Comparison of ENCODE assay signal across 9 mouse cellular contexts in the genomic region with DNA sequence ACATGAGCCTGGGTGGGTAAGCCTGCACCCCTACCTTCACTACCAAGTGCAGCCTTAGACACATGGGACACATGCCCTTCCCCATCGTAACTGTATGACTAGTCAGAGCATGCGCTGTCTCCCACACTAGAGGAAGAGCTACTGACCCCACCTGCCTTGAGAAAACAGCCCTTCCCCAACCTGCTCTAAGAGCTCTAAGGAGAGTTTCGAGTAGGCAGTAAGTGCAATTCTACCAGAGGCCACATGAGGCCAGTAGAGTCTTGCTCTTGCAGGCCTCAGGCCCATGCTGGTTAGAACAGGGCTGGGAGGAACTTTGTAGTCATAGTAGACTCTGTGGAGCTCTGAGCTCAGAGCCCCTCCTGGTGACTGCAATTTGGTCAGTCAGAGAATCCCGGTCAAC. TPM values are rescaled to one million over a fixed set of nuclear protein-coding genes. Genes with fewer than 3 reads are reported as not detected.
A peak's percentile ranks its signal among the peaks of the same experiment; 100 is the strongest.
DNase-seq lines count a peak whose midpoint lies in the region; ATAC-seq and TF ChIP-seq lines count a peak whose summit lies in the region.
"Had no signal": no experiment of that assay in that cellular context is flagged by ENCODE, and none has a peak within 500 bp of the region (broad histone marks: within the 10 kb centered on the region; RNA-seq: fewer than 3 reads in every experiment).

No protein-coding gene starts in this region.

- DNase-seq in ovary, postnatal 10 days (ENCODE audit: low spot score) = peak; percentile 14
- no peak for DNase-seq in ovary, adult 18-20 months (ENCODE audit: low spot score)
- DNase-seq in cerebellum, postnatal 4 days (ENCODE audit: low spot score in 2 of 2) = peak; percentile 57 to 68
- DNase-seq in heart, adult 2 months = peak; percentile 59 to 65
- DNase-seq in kidney, adult 2 months = peak; percentile 74
- DNase-seq in limb, embryonic 14.5 days (ENCODE audit: low spot score) = peak; percentile 79
- peak; percentile 79 for DNase-seq in midbrain, embryonic 14.5 days
- DNase-seq in spleen, postnatal 4 days (ENCODE audit: low spot score in 2 of 2) = peak; percentile 74 to 85

- peak; percentile 79 for TF ChIP-seq CTCF in heart, adult 2 months (IDR thresholded peaks at IDR 0.05)
- peak; percentile 79 for TF ChIP-seq CTCF in kidney, adult 2 months (conservative IDR thresholded peaks at IDR 0.05; ENCODE audit: insufficient read depth, insufficient read length, low read depth, low read length)

- H3K27ac ChIP-seq in heart, adult 2 months = no peak overlapping the region
- H3K27ac ChIP-seq in kidney, adult 2 months (ENCODE audit: insufficient read depth, low read depth, low read length) = no peak overlapping the region
- no peak overlapping the region for H3K27ac ChIP-seq in limb, embryonic 14.5 days (replicated peaks; ENCODE audit: low read depth, low read length)
- no peak overlapping the region for H3K27ac ChIP-seq in midbrain, embryonic 14.5 days (replicated peaks; ENCODE audit: low read depth, low read length)
- H3K27ac ChIP-seq: embryonic facial prominence, embryonic 12.5 days had no signal

- no peak for TF ChIP-seq POLR2A in heart, adult 2 months (IDR thresholded peaks at IDR 0.05; ENCODE audit: insufficient read depth, low read depth, low read length)
- no peak for TF ChIP-seq POLR2A in kidney, adult 2 months (IDR thresholded peaks at IDR 0.05; ENCODE audit: low read depth, low read length)
- TF ChIP-seq POLR2A in limb, embryonic 14.5 days (IDR thresholded peaks at IDR 0.05; ENCODE audit: borderline replicate concordance, extremely low read depth, insufficient read depth, insufficient read length) = no peak

- no peak overlapping the region for H3K4me2 ChIP-seq in limb, embryonic 14.5 days (replicated peaks; ENCODE audit: low read depth, low read length, severe bottlenecking)
- H3K4me2 ChIP-seq in midbrain, embryonic 14.5 days (ENCODE audit: low read length) = no peak overlapping the region
- H3K4me2 ChIP-seq: embryonic facial prominence, embryonic 12.5 days had no signal

- no peak overlapping the region for H3K9ac ChIP-seq in heart, adult 2 months (ENCODE audit: low read depth, low read length)
- H3K9ac ChIP-seq in limb, embryonic 14.5 days (ENCODE audit: low read depth, low read length, severe bottlenecking) = no peak overlapping the region
- no peak overlapping the region for H3K9ac ChIP-seq in midbrain, embryonic 14.5 days (replicated peaks; ENCODE audit: low read length)
- H3K9ac ChIP-seq: embryonic facial prominence, embryonic 12.5 days had no signal

- no peaks in the 10 kb centered on the region for H3K9me3 ChIP-seq in limb, embryonic 14.5 days (ENCODE audit: control insufficient read depth, low read length)
- H3K9me3 ChIP-seq in midbrain, embryonic 14.5 days (ENCODE audit: control insufficient read depth, low read length) = no peaks in the 10 kb centered on the region
- H3K9me3 ChIP-seq: embryonic facial prominence, embryonic 12.5 days had no signal

- intact Hi-C loops in heart, adult 2 months (cut with DNase I) = loop anchor here (5.0 kb wide), 1 partner anchor 267 kb away; a partner anchor contains a TSS

- no peaks in the 10 kb centered on the region for H3K36me3 ChIP-seq in heart, adult 2 months (ENCODE audit: control insufficient read depth, insufficient read depth, low read length)
- no peaks in the 10 kb centered on the region for H3K36me3 ChIP-seq in kidney, adult 2 months (ENCODE audit: control insufficient read depth, insufficient read depth, low read length)
- no peaks in the 10 kb centered on the region for H3K36me3 ChIP-seq in limb, embryonic 14.5 days (ENCODE audit: control insufficient read depth, insufficient read depth, low read length)
- H3K36me3 ChIP-seq in midbrain, embryonic 14.5 days (ENCODE audit: control insufficient read depth, insufficient read depth, low read length) = no peaks in the 10 kb centered on the region
- H3K36me3 ChIP-seq: embryonic facial prominence, embryonic 12.5 days had no signal

- peaks cover 1% of the 10 kb centered on the region; the same call in 1 of the 2 replicates for H3K4me1 ChIP-seq in heart, adult 2 months (ENCODE audit: control insufficient read depth, insufficient read depth, low read length)
- no peaks in the 10 kb centered on the region for H3K4me1 ChIP-seq in kidney, adult 2 months (ENCODE audit: control insufficient read depth, insufficient read depth, low read length)
- H3K4me1 ChIP-seq in limb, embryonic 14.5 days (ENCODE audit: control insufficient read depth, insufficient read depth, low read length) = no peaks in the 10 kb centered on the region
- no peaks in the 10 kb centered on the region for H3K4me1 ChIP-seq in midbrain, embryonic 14.5 days (ENCODE audit: control insufficient read depth, insufficient read depth, low read length)
- H3K4me1 ChIP-seq: embryonic facial prominence, embryonic 12.5 days had no signal

- no peak for TF ChIP-seq EP300 in heart, adult 2 months (IDR thresholded peaks at IDR 0.05; ENCODE audit: insufficient read depth, low read depth, low read length)

- ATAC-seq in limb, embryonic 14.5 days (ENCODE audit: low FRiP score, low read depth) = peak; percentile 68
- no peak; the same call in 1 of the 2 replicates for ATAC-seq in midbrain, embryonic 14.5 days (ENCODE audit: low FRiP score, low TSS enrichment)

- no peaks in the 10 kb centered on the region for H3K27me3 ChIP-seq in heart, adult 2 months (ENCODE audit: control insufficient read depth, insufficient read depth, low read length)
- H3K27me3 ChIP-seq in kidney, adult 2 months (replicated peaks; ENCODE audit: control insufficient read depth, insufficient read depth, low read length) = no peaks in the 10 kb centered on the region
- H3K27me3 ChIP-seq in limb, embryonic 14.5 days (ENCODE audit: control insufficient read depth, insufficient read depth, low read length) = no peaks in the 10 kb centered on the region
- H3K27me3 ChIP-seq in midbrain, embryonic 14.5 days (ENCODE audit: control insufficient read depth, insufficient read depth, low read length) = no peaks in the 10 kb centered on the region
- H3K27me3 ChIP-seq: embryonic facial prominence, embryonic 12.5 days had no signal

- H3K4me3 ChIP-seq in heart, adult 2 months = no peak overlapping the region
- H3K4me3 ChIP-seq in kidney, adult 2 months (ENCODE audit: insufficient read depth, low read depth, low read length) = no peak overlapping the region
- no peak overlapping the region for H3K4me3 ChIP-seq in limb, embryonic 14.5 days (replicated peaks; ENCODE audit: low read length)
- no peak overlapping the region for H3K4me3 ChIP-seq in midbrain, embryonic 14.5 days (replicated peaks; ENCODE audit: low read depth, low read length)
- H3K4me3 ChIP-seq: embryonic facial prominence, embryonic 12.5 days had no signal

- H3K79me2 ChIP-seq in heart, adult 2 months (replicated peaks; ENCODE audit: control insufficient read depth, insufficient read depth, low read length) = no peaks in the 10 kb centered on the region

- WGBS in heart, adult 2 months = 40% methylated on average over 4 of the region's 4 CpGs
- WGBS in kidney, adult 2 months = 37% methylated on average over 4 of the region's 4 CpGs
- 42% methylated on average over 4 of the region's 4 CpGs for WGBS in limb, embryonic 14.5 days
- WGBS in midbrain, embryonic 14.5 days = 50% methylated on average over 4 of the region's 4 CpGs

RNA-seq across cellular contexts. Expression of a gene that starts 34.7 kb away (rescaled TPM):
- total RNA-seq in heart, adult 2 months (2021) = under 1 TPM in 1 of 2 experiments, not detected in 1; 0.18 TPM
- 0.41 TPM in 1 of 2 replicates, not detected in the other for polyA plus RNA-seq in heart, adult 2 months (2012; rRNA removed)
- 0.27 and 0.41 TPM in 2 replicates for polyA plus RNA-seq in kidney, adult 2 months (2012; rRNA removed)
- 29.6 and 43.4 TPM in 2 replicates for polyA plus RNA-seq in limb, embryonic 14.5 days (2012; rRNA removed)
- 10.1 and 12.3 TPM in 2 replicates for polyA plus RNA-seq in limb, embryonic 14.5 days (2014; fragmentation: Nextera tagmentation; extraction: Ambion mirVana)
- 24.5 and 61.9 TPM in 2 replicates for polyA plus RNA-seq in midbrain, embryonic 14.5 days (2014; fragmentation: Nextera tagmentation; extraction: Ambion mirVana)
